Mouse (Mus musculus) G1E-ER4 (cell line): Measurements from ENCODE around the gene Psg19. TPM values are rescaled to one million over a fixed set of nuclear protein-coding genes. Genes with fewer than 3 reads are reported as not detected.

Experiments used
- GATA1 ChIP-seq: IDR thresholded peaks from one replicate; pipeline ENCODE4 v1.8.0; 2012; ENCODE audit warnings: low read length, inconsistent platforms
- polyA plus RNA-seq: library from polyadenylated mRNA; stranded (reverse); fragments of >175 nt; gene quantifications from 2 replicates; pipeline ENCODE4 v1.2.3, GENCODE M21; 2012

The Psg19 gene
- polyA plus RNA-seq = not detected in 2 replicates

DNA sequence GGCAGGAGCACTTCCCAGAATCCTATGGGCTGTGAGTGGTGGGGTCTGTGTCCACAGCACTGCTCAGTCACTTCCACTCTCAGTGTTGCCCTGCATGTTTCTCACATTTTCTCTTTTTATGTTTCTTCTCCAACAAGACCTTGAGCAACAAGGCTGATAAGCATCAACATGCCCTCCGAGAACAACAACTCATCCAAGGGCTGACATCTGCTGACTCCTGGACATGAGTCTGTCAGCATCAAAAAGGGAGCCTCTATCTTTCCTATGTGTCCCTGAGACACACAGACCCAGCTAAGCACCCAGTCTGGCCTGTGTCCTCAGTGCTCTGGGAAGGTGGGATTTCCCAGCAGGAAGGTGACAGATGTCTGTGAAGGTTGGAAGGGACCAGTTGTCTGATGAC is at the start of gene Psg19:
Psg19 (minus strand) TSS at position 101 of the 400 bp plus-strand sequence.
- no peak for TF ChIP-seq GATA1

DNA sequence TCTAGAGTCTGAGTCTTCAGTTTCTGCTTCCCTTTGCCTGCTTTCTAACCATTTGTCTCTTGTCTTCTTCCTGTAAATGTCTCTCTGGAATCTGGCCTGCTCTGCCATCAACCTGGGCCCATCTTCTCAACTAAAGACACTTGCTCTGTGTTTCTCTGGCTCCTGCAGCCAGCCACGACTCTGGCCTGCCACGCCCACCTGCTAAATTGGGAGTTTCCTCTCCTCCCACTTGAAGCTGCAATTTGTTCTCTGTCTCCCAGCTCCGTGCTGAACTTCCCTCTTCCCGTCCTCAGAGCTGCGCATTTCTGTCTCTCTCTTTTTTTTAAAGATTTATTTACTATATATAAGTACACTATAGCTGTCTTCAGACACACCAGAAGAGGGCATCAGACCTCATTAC is 46.5 kb upstream of the Psg19 start:
- no peak for TF ChIP-seq GATA1

DNA sequence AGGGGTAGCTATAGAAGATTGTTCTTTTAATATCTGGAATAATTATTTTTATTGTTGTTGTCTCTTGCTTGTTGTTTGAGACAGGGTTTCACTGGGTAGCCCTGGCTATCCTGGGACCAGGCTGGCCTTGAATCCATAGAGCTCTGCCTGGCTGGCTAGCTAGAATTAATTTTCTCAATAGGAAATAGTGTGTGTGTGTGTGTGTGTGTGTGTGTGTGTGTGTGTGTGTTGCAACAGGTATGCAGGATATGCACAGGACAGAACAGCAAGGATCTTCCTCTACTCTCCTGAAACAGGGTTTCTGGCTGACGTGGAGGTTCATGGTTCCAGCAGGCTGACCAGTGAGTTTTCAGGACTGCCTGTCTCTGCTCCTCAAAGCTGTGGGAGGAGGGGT is 42.9 kb upstream of the Psg19 start:
- no peak for TF ChIP-seq GATA1

DNA sequence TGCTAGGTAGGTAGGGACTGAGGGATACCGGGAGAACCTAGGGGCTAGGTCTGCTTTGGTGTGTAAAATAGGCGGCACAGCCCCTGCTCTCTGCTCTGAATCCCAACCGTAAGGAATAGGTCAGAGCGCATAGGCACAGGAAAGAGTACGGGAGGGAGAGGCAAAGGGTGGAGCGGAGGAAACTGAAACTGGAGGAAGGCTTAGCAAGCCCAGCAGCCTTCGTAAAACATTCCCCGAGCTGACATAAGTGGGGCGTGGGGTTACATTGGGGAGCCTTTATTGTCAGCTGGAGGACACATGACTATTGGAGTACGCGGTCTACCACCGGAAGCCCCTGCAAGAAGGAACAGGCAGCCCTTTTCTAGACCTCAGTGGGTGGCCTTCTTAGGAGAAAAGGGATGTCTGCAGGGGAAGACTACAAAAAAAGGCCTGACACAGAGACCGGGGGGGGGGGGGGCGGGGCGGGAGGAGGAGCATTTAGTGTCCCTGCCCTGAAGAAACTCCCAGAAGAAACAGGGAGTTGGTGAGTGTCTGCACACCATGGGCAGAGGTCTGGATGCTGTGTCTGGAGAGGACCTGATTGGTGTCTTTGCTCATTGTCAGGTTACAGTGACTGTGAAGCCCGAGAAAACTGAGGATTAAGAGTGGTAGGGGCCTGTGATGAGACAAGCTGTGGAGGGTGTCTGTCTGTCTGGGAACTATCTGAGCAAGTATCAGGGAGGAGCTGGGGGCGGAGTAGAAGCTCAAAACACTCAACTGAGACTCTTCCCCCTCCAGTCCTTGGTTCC is 42.3 kb upstream of the Psg19 start:
- no peak for TF ChIP-seq GATA1

DNA sequence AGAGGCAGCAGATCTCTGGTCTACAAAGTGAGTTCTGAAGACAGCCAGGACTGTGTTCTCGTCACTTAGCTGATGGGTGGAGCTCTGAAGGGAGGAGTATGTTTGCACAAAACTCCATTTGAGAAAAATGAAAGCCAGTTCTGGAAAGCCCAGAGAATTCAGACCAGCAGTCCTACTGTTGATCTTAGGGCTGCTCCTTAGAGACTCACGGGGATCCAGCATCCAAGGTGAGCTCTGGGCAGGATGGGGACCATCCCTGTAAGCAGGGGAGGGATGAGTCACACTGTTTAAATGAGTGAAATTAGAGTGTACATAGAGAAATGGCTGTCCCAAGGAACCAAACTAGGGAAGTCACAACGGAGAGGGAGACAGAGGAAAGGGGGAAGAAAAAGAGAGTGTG is 41.5 kb upstream of the Psg19 start, which contains the start of gene Mill2:
Mill2 (plus strand) TSS at position 102 of the 400 bp plus-strand sequence.
- TF ChIP-seq GATA1 = no peak

DNA sequence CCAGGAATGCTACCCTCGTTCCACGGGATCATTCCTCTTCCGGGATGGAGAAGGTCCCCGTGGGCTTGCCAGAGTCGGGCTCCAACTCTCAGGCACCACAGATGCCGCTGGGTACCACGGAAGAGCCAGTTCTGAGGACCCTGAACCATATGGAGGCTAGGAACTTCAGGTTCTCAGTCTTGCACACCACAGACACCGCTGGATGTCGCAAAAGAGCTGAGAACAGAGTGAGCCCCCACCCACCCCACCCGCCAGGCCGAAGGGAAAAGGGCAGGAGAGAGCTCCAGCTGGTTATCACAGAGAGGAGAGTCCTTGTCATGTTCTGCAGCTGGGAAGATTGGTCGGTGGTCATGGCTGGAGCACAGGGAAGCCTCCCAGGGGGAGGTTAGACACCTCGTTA is 34.0 kb upstream of the Psg19 start:
- TF ChIP-seq GATA1 = no peak

DNA sequence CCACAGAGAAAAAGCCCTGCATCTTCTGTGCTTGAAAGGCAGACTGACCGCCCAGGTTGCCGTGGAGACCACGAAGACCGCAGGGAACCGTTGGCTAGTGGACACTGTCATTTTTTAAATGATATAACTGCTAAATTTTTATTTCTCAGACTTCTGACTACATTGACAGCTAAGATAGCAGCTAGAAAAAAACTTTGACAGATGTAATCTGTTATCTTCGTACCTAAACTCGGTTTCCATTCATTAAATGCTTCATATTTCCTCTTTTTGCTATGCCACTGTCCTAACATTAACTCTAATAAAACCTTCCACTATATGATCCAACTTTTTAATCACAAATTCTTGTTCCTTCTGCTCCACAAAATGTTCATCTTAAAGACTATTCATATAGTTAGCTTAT is 31.2 kb upstream of the Psg19 start:
- no peak for TF ChIP-seq GATA1

DNA sequence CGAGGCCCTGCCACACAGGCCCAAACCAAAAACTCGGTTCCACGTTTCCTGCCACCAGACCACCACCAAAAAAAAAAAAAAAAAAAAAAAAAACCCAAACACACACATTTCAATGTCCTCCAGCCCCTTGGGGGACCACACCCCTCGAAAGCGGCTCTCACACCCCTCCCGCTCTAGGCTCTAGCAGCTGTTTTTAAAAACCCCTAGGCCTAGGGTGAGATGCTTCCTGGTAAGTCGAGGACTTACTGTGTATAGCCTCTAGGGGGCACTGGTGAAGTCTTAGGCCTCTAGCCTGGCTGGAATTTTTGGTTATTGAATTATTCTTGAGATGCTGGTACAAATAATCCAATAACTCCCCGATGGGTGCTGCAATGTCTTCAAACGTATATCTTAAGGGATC is 30.3 kb upstream of the Psg19 start:
- TF ChIP-seq GATA1 = no peak

DNA sequence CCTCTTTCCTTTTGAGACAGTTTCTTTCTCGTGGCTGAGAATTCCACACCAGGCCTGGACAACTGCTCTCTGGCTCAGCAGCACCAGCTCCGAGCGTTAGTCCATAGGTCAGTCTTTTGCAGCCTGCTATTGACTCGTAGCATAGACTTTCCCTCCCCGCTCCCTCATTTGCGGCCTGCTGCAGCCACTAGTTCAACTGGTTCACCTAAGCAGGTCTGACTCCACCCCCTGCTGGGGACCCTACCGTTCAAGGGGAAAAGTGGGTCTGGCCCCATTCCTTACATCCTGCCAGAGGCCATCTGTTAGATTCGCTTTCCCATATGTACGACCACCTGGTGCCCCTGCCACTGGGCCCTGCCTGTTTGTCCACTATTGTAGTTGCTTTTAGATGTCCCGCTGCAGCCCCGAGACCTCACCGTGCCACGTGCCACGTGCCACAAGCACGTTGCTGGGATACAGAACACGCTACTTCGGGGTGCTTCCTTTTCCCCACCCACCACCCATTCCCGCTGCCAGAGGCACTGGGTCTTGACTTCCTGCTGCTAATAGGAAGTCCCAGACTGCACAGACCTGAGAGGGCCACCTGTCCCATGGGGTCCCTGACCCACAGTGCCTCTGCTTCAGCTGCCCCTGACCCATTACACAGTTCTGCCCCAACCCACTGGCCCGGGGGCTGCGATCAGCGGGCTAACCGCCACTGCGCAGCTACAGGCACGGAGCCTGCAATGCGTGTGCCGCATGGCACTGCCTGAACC is 29.6 kb upstream of the Psg19 start:
- TF ChIP-seq GATA1 = no peak

DNA sequence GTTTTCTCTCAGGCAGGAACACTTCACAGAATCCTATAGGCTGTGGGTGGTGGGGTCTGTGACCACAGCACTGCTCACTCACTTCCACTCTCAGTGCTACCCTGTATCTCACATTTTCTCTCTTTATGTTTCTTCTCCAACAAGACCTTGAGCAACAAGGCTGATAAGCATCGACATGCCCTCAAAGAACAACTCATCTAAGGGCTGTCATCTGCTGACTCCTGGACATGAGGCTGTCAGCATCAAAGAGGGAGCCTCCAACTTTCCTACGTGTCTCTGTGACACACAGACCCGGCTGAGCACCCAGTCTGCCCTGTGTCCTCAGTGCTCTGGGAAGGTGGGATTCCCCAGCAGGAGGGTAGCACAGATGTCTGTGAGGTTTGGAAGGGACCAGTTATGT is 23.2 kb upstream of the Psg19 start, which contains the start of gene Psg17:
Psg17 (minus strand) TSS at position 101 of the 400 bp plus-strand sequence.
- TF ChIP-seq GATA1 = no peak

DNA sequence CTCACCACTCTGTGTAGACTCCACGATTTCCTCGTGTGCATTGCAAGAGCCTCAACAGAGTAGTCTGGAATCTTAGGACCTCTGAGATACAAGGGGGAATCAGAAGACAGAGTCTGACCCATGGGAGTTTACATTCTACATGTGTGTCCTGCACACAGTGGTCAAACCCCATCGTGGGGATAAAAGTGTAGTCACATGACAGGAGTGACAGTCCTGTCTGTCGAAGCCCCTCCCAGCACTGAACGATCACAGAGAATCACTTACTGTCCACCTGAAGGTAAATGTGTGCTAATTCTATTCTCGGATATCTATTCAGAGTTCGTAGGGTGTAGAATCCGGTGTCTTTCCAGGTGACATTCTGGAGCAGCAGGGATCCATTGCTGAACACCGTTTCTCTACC is 20.0 kb upstream of the Psg19 start:
- TF ChIP-seq GATA1 = no peak

DNA sequence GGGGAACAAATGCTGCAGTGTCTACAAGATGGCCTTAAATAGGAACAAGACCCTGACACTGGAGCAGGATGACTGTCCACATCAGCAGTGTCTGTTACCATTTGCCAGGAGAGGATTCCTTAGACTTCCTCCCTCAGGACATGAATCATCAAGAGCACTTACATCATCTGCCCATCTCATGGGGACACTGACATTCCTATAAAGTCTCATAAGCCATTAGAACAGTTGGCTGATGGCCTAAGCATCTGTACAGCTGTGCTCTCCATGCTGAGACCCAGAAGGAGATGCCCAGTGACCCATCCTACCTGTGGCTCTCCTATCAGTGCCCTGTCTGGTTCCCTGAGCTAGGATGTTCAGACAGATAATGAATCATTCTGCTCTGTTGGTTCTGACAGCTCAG is 5.2 kb upstream of the Psg19 start:
- TF ChIP-seq GATA1 = no peak

DNA sequence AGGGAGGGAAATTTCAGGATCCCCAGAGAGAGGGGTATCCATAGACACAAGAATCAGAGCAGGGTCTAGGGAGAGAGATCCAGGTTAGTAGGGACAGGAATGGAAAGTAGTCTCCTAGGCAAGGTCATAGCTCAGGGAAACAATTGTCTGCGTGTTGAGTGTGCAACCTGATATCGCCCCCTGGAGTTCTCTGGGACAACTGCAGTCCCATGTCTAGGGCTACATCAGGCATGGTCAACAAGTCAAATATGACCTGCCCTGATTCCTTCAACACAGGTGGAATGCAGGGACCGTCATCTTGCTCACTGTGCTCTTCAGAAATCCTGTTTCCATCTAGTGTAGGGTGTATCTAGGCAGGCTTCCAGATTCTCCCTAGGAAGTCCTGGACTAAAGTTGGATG is 809 bp upstream of the Psg19 start:
- no peak for TF ChIP-seq GATA1

DNA sequence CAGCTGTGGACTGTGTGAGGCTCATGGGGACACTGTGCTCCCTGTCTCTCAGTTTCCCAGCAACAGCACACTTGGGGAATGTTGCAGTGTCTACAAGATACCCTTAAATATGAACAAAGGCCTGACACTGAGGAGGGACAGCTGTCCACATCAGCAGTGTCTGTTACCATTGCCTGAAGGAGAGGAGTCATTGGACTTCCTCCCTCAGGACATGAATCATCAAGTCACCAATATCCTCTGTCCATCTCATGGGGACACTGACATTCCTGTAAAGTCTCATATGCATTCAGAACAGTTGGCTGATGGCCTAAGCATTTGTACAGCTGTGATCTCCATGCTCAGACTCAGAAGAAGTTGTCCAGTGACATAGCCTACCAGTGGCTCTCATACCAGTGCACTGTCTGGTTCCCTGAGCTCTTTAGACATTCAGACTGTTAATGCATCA is 19.0 kb downstream of the Psg19 start:
- no peak for TF ChIP-seq GATA1

DNA sequence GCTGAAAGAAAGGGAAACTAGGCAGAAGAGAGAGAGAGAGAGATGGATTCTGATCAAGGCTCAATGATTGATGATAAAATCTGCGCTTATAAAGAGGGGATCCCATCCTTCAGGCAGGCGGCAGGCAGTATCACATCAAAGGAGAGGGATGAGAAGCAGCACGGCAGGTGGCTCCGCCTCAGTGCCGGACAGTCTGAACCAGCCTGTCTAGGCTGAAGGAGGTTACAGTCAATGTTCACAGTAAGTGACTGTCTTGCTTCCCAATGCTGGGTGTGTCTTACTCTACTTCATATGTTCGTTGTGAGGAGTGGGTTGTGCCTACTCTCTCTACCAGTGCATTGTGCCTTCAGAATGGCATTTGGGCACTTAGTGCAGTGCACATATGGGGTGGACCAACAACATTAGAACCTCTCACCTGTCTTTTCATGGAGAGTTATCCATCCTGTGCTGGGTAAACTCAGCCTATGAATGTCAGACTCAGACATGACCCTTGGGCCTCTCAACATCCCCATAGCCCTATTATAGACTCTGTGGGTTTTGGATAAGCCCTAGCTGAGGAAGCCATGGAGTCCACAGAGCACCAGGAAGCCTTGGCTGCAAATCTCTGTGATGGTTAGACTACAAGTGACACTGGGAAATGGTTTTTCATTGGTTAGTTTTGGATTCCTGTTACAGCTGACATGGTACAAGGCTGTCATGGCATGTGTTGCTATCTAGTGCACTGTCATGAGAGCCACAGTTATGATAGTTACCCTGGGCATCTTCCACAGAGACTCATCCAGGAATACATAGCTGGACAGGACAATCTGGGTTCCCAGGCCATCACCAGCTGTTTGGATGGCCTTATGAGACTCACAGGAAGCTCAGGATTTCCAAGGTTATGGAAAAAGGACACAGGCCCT is 49.1 kb downstream of the Psg19 start:
- TF ChIP-seq GATA1 = no peak
